Mouse (Mus musculus): ENCODE data around the gene Aldh5a1.

- TF ChIP-seq CTCF (IDR thresholded peaks at IDR 0.05; ENCODE audit: low read depth) (no peak), EP300 (IDR thresholded peaks at IDR 0.05; ENCODE audit: low read depth) (no peak)
These were observed 78.3 kb downstream of the Aldh5a1 start for GRCm38 (mm10) chr13:24859115-24859514.

Data from liver, postnatal 0 days (tissue).